Mouse (Mus musculus) myocyte (in vitro differentiated cells): ENCODE data around the gene Ncor2.

Experiments
- CEBPB ChIP-seq: IDR thresholded peaks from 2 replicates; pipeline ENCODE4 v1.6.1; 2011; ENCODE audit warnings: mild to moderate bottlenecking, moderate library complexity; ENCODE audit not compliant: poor library complexity, insufficient read depth, severe bottlenecking
- E2F4 ChIP-seq: IDR thresholded peaks from one replicate; pipeline ENCODE4 v1.6.1; 2011; ENCODE audit warnings: mild to moderate bottlenecking, control low read depth, moderate library complexity; ENCODE audit not compliant: insufficient read depth
- MAX ChIP-seq: IDR thresholded peaks from one replicate; pipeline ENCODE4 v1.6.1; 2011; ENCODE audit warnings: low read depth, mild to moderate bottlenecking, control low read depth
- MYOD1 ChIP-seq, 3 experiments: IDR thresholded peaks; one replicate each; pipeline ENCODE4 v1.6.1; 2011; ENCODE audit warnings: control low read depth in 2 of 3, low read depth in 2 of 3, mild to moderate bottlenecking in 2 of 3, moderate library complexity in 1 of 3; ENCODE audit not compliant: insufficient read length in 2 of 3, control insufficient read depth in 1 of 3
- MYOG ChIP-seq, 3 experiments: IDR thresholded peaks; one replicate each; pipeline ENCODE4 v1.6.1; 2011; ENCODE audit warnings: control low read depth in 2 of 3, low read depth in 2 of 3, mild to moderate bottlenecking in 2 of 3; ENCODE audit not compliant: insufficient read length in 2 of 3, control insufficient read depth in 1 of 3, insufficient read depth in 1 of 3
- POLR2A ChIP-seq: IDR thresholded peaks from one replicate; pipeline ENCODE4 v1.6.1; 2011; ENCODE audit warnings: low read depth, mild to moderate bottlenecking, control low read depth, moderate library complexity; ENCODE audit not compliant: insufficient read length
- POLR2AphosphoS2 ChIP-seq: IDR thresholded peaks from one replicate; pipeline ENCODE4 v1.6.1; 2011; ENCODE audit warnings: low read depth, control low read depth; ENCODE audit not compliant: insufficient read length
- REST ChIP-seq: IDR thresholded peaks from one replicate; pipeline ENCODE4 v1.6.1; 2011; ENCODE audit warnings: mild to moderate bottlenecking, control low read depth, moderate library complexity; ENCODE audit not compliant: insufficient read depth, insufficient read length
- SRF ChIP-seq: IDR thresholded peaks from one replicate; pipeline ENCODE4 v1.6.1; 2011; ENCODE audit warnings: low read depth; ENCODE audit not compliant: control insufficient read depth, insufficient read length
- TCF12 ChIP-seq: IDR thresholded peaks from one replicate; pipeline ENCODE4 v1.6.1; 2011; ENCODE audit warnings: mild to moderate bottlenecking, control low read depth; ENCODE audit not compliant: poor library complexity, insufficient read depth, severe bottlenecking
- TCF3 ChIP-seq: IDR thresholded peaks from one replicate; pipeline ENCODE4 v1.6.1; 2011; ENCODE audit warnings: low read depth, control low read depth; ENCODE audit not compliant: insufficient read length
- USF1 ChIP-seq: IDR thresholded peaks from one replicate; pipeline ENCODE4 v1.6.1; 2011; ENCODE audit warnings: low read depth, mild to moderate bottlenecking, control low read depth, moderate library complexity

GRCm38 (mm10) chr5:125127426-125127825 is 51.6 kb downstream of the Ncor2 start:
- no peak for TF ChIP-seq POLR2A
- peak; percentile 22 for TF ChIP-seq USF1
- TF ChIP-seq CEBPB, result no peak
- peak in 2 of 3 experiments; percentile 24 to 56 for TF ChIP-seq MYOG (IDR thresholded peaks at IDR 0.05; ENCODE audit: control insufficient read depth in 1 of 3, insufficient read depth in 1 of 3, insufficient read length in 2 of 3, low read depth in 2 of 3)
- no peak for TF ChIP-seq TCF12
- no peak for TF ChIP-seq REST
- TF ChIP-seq TCF3, result no peak
- TF ChIP-seq E2F4, result no peak
- peak in 2 of 3 experiments; percentile 7 to 68 for TF ChIP-seq MYOD1 (IDR thresholded peaks at IDR 0.05; ENCODE audit: control insufficient read depth in 1 of 3, insufficient read length in 2 of 3, low read depth in 2 of 3)
- no peak for TF ChIP-seq MAX
- no peak for TF ChIP-seq POLR2AphosphoS2
- no peak for TF ChIP-seq SRF
